Mouse (Mus musculus) CH12.LX (cell line): ENCODE measurements around the gene Clasrp.
A peak's percentile ranks its signal among the peaks of the same experiment; 100 is the strongest.

ENCODE experiments used
- CTCF ChIP-seq, 2 experiments: IDR thresholded peaks in 1 of 2; conservative IDR thresholded peaks in 1 of 2; 2 replicates each; pipeline ENCODE4 v1.5.1; 2011 to 2012; ENCODE audit warnings: low read depth in 2 of 2, low read length in 2 of 2, improper control_type of control experiment in 1 of 2, inconsistent platforms in 1 of 2, mild to moderate bottlenecking in 1 of 2, moderate library complexity in 1 of 2
- KAT2A ChIP-seq: IDR thresholded peaks from 2 replicates; pipeline ENCODE4 v1.6.1; 2012; ENCODE audit warnings: low read length, improper control_type of control experiment, inconsistent platforms; ENCODE audit not compliant: insufficient replicate concordance
- MEF2A ChIP-seq: IDR thresholded peaks from 2 replicates; pipeline ENCODE4 v1.6.1; 2014; ENCODE audit warnings: low read depth, mild to moderate bottlenecking, inconsistent platforms, low read length, improper control_type of control experiment, borderline replicate concordance
- NELFE ChIP-seq: IDR thresholded peaks from 2 replicates; pipeline ENCODE4 v1.6.1; 2011; ENCODE audit warnings: low read depth, low read length, improper control_type of control experiment
- POLR2A ChIP-seq: IDR thresholded peaks from 2 replicates; pipeline ENCODE4 v1.6.1; 2011; ENCODE audit warnings: low read depth, mild to moderate bottlenecking, improper control_type of control experiment, low read length
- TBP ChIP-seq: conservative IDR thresholded peaks from 2 replicates; pipeline ENCODE4 v1.6.1; 2011; ENCODE audit warnings: low read depth, low read length, improper control_type of control experiment

- TF ChIP-seq KAT2A (no peak), CTCF (conservative IDR thresholded peaks at IDR 0.05 in 1 of 2, IDR thresholded peaks at IDR 0.05 in 1 of 2; ENCODE audit: low read depth in 2 of 2, low read length in 2 of 2) (peak in 1 of 2 experiments; percentile 11; a peak in 1 of 4 replicates), NELFE (no peak), MEF2A (no peak), TBP (no peak), POLR2A (no peak)
Observed at GRCm38 (mm10) chr7:19531077-19531476, 73.2 kb downstream of the Clasrp start.
